Mouse (Mus musculus) CH12.LX (cell line): ENCODE measurements around the gene Ank2. TPM values are rescaled to one million over a fixed set of nuclear protein-coding genes. Genes with fewer than 3 reads are reported as not detected.

Source experiments
- DNase-seq: peaks from one replicate; pipeline ENCODE4 v3.0.0-alpha.2; 2013; ENCODE audit errors: extremely low read depth
- H3K27ac ChIP-seq: 2 replicates; pipeline ENCODE4 v1.5.1; 2012; ENCODE audit warnings: low read depth, mild to moderate bottlenecking, control low read depth, moderate library complexity; ENCODE audit not compliant: insufficient read depth
- H3K27me3 ChIP-seq: replicated peaks from 2 replicates; pipeline ENCODE3; 2012; ENCODE audit warnings: inconsistent platforms
- H3K36me3 ChIP-seq, 2 experiments: replicated peaks in 1 of 2; 2 replicates each; pipeline versions ENCODE3 to v1.6.1; 2012; ENCODE audit warnings: inconsistent platforms in 1 of 2, low read length in 1 of 2, mild to moderate bottlenecking in 1 of 2, mixed read lengths in 1 of 2, moderate library complexity in 1 of 2; ENCODE audit not compliant: control insufficient read depth in 1 of 2, insufficient read depth in 1 of 2
- H3K4me1 ChIP-seq, 2 experiments: 2 replicates each; pipeline ENCODE4 v1.6.1; 2012; ENCODE audit warnings: inconsistent platforms in 1 of 2, moderate library complexity in 1 of 2; ENCODE audit not compliant: insufficient read depth in 2 of 2, control insufficient read depth in 1 of 2
- H3K4me2 ChIP-seq: 2 replicates; pipeline ENCODE4 v1.6.1; 2012; ENCODE audit warnings: low read depth, mild to moderate bottlenecking, control low read depth; ENCODE audit not compliant: poor library complexity, insufficient read depth, severe bottlenecking
- H3K4me3 ChIP-seq, 3 experiments: fragments of 150-350 bp in 1 of 3; sonication (generic) in 1 of 3; replicated peaks in 1 of 3; 2 replicates each; pipeline versions ENCODE3 to v1.5.1; 2011 to 2012; ENCODE audit warnings: low read depth in 2 of 3, low read length in 2 of 3, mild to moderate bottlenecking in 2 of 3, moderate library complexity in 2 of 3, control low read depth in 1 of 3, improper control_type of control experiment in 1 of 3, inconsistent platforms in 1 of 3, mixed read lengths in 1 of 3; ENCODE audit not compliant: poor library complexity in 1 of 3
- H3K79me2 ChIP-seq: replicated peaks from 2 replicates; pipeline ENCODE4 v1.6.1; 2012; ENCODE audit warnings: mild to moderate bottlenecking, moderate library complexity; ENCODE audit not compliant: control insufficient read depth, poor library complexity, insufficient read depth, severe bottlenecking; ENCODE audit errors: extremely low read depth
- H3K9ac ChIP-seq: 2 replicates; pipeline ENCODE4 v1.6.1; 2012; ENCODE audit warnings: low read depth, mild to moderate bottlenecking, control low read depth, moderate library complexity; ENCODE audit not compliant: insufficient read depth
- H3K9me3 ChIP-seq: replicated peaks from 2 replicates; pipeline ENCODE3; 2012; ENCODE audit warnings: low read length, inconsistent platforms, mixed read lengths
- CHD1 ChIP-seq: IDR thresholded peaks from 2 replicates; pipeline ENCODE4 v1.6.1; 2012; ENCODE audit warnings: low read depth, low read length, improper control_type of control experiment, inconsistent platforms
- E2F4 ChIP-seq: IDR thresholded peaks from 2 replicates; pipeline ENCODE4 v1.6.1; 2011; ENCODE audit warnings: low read depth, low read length, improper control_type of control experiment; ENCODE audit not compliant: insufficient replicate concordance
- ELF1 ChIP-seq: IDR thresholded peaks from 2 replicates; pipeline ENCODE4 v1.6.1; 2014; ENCODE audit warnings: low read depth, mild to moderate bottlenecking, inconsistent platforms, low read length, improper control_type of control experiment
- ETS1 ChIP-seq: conservative IDR thresholded peaks from 2 replicates; pipeline ENCODE4 v1.6.1; 2012; ENCODE audit warnings: low read depth, mild to moderate bottlenecking, inconsistent platforms, low read length, improper control_type of control experiment, moderate library complexity
- GABPA ChIP-seq: IDR thresholded peaks from 2 replicates; pipeline ENCODE4 v1.6.1; 2012; ENCODE audit warnings: low read depth, low read length, improper control_type of control experiment, inconsistent platforms; ENCODE audit not compliant: insufficient replicate concordance
- HCFC1 ChIP-seq: IDR thresholded peaks from 2 replicates; pipeline ENCODE4 v1.6.1; 2012; ENCODE audit warnings: low read depth, mild to moderate bottlenecking, inconsistent platforms, low read length, improper control_type of control experiment
- JUN ChIP-seq: IDR thresholded peaks from 2 replicates; pipeline ENCODE4 v1.6.1; 2011; ENCODE audit warnings: low read depth, mild to moderate bottlenecking, low read length, improper control_type of control experiment, moderate library complexity; ENCODE audit not compliant: insufficient read depth
- JUND ChIP-seq: conservative IDR thresholded peaks from 2 replicates; pipeline ENCODE4 v1.6.1; 2011; ENCODE audit warnings: low read depth, low read length, improper control_type of control experiment
- KAT2A ChIP-seq: IDR thresholded peaks from 2 replicates; pipeline ENCODE4 v1.6.1; 2012; ENCODE audit warnings: low read length, improper control_type of control experiment, inconsistent platforms; ENCODE audit not compliant: insufficient replicate concordance
- MAFK ChIP-seq: IDR thresholded peaks from 2 replicates; pipeline ENCODE4 v1.6.1; 2011; ENCODE audit warnings: low read length, improper control_type of control experiment; ENCODE audit not compliant: insufficient replicate concordance
- MAX ChIP-seq: IDR thresholded peaks from 2 replicates; pipeline ENCODE4 v1.6.1; 2011; ENCODE audit warnings: low read length, improper control_type of control experiment
- MAZ ChIP-seq: IDR thresholded peaks from 2 replicates; pipeline ENCODE4 v1.6.1; 2012; ENCODE audit warnings: low read depth, mild to moderate bottlenecking, inconsistent platforms, low read length, improper control_type of control experiment, moderate library complexity
- MXI1 ChIP-seq: IDR thresholded peaks from 2 replicates; pipeline ENCODE4 v1.6.1; 2011; ENCODE audit warnings: mild to moderate bottlenecking, low read depth, low read length, improper control_type of control experiment
- NELFE ChIP-seq: IDR thresholded peaks from 2 replicates; pipeline ENCODE4 v1.6.1; 2011; ENCODE audit warnings: low read depth, low read length, improper control_type of control experiment
- NRF1 ChIP-seq: IDR thresholded peaks from 2 replicates; pipeline ENCODE4 v1.6.1; 2014; ENCODE audit warnings: low read depth, mild to moderate bottlenecking, inconsistent platforms, low read length, improper control_type of control experiment, moderate library complexity
- POLR2A ChIP-seq: IDR thresholded peaks from 2 replicates; pipeline ENCODE4 v1.6.1; 2011; ENCODE audit warnings: low read depth, mild to moderate bottlenecking, improper control_type of control experiment, low read length
- POLR2AphosphoS2 ChIP-seq: IDR thresholded peaks from 2 replicates; pipeline ENCODE4 v1.6.1; 2011; ENCODE audit warnings: low read depth, low read length, improper control_type of control experiment
- RCOR1 ChIP-seq: conservative IDR thresholded peaks from 2 replicates; pipeline ENCODE4 v1.6.1; 2012; ENCODE audit warnings: low read depth, mild to moderate bottlenecking, inconsistent platforms, low read length, improper control_type of control experiment
- SIN3A ChIP-seq: IDR thresholded peaks from 2 replicates; pipeline ENCODE4 v1.6.1; 2012; ENCODE audit warnings: low read length, improper control_type of control experiment, inconsistent platforms
- SMC3 ChIP-seq: IDR thresholded peaks from 2 replicates; pipeline ENCODE4 v1.6.1; 2011; ENCODE audit warnings: low read depth, low read length, improper control_type of control experiment
- TCF12 ChIP-seq: IDR thresholded peaks from 2 replicates; pipeline ENCODE4 v1.6.1; 2014; ENCODE audit warnings: low read depth, mild to moderate bottlenecking, inconsistent platforms, low read length, improper control_type of control experiment
- UBTF ChIP-seq: IDR thresholded peaks from 2 replicates; pipeline ENCODE4 v1.6.1; 2012; ENCODE audit warnings: low read depth, mild to moderate bottlenecking, inconsistent platforms, low read length, improper control_type of control experiment, moderate library complexity
- USF1 ChIP-seq: IDR thresholded peaks from 2 replicates; pipeline ENCODE4 v1.6.1; 2014; ENCODE audit warnings: low read depth, mild to moderate bottlenecking, inconsistent platforms, low read length, improper control_type of control experiment
- USF2 ChIP-seq: conservative IDR thresholded peaks from 2 replicates; pipeline ENCODE4 v1.6.1; 2011; ENCODE audit warnings: low read depth, low read length, improper control_type of control experiment
- ZKSCAN1 ChIP-seq: IDR thresholded peaks from 2 replicates; pipeline ENCODE4 v1.6.1; 2012; ENCODE audit warnings: low read depth, inconsistent platforms, low read length, improper control_type of control experiment, borderline replicate concordance
- ZMIZ1 ChIP-seq: IDR thresholded peaks from 2 replicates; pipeline ENCODE4 v1.6.1; 2012; ENCODE audit warnings: low read depth, mild to moderate bottlenecking, inconsistent platforms, low read length, improper control_type of control experiment
- ZNF384 ChIP-seq: IDR thresholded peaks from 2 replicates; pipeline ENCODE4 v1.6.1; 2012; ENCODE audit warnings: low read depth, low read length, improper control_type of control experiment, inconsistent platforms
- dilution Hi-C: fragments of 300-500 bp; cut with MboI; formaldehyde crosslinking; loops from 2 replicates; pipeline ENCODE4 v1.14.3; 2020; ENCODE audit warnings: low sequenced_read_pairs; ENCODE audit not compliant: extremely low pct_unique_long_range_greater_than_20kb, extremely low pct_ligation_motif_present
- in situ Hi-C: fragments of 300-500 bp; cut with MboI; formaldehyde crosslinking; loops from 3 replicates; pipeline ENCODE4 v1.14.3; 2019; ENCODE audit warnings: low sequenced_read_pairs, low pct_ligation_motif_present, low pct_unique_long_range_greater_than_20kb, mixed read lengths
- polyA plus RNA-seq: library from polyadenylated mRNA; unstranded; fragments of >175 nt; gene quantifications from 2 replicates; pipeline ENCODE4 v1.2.1, GENCODE M21; 2012; ENCODE audit warnings: low read depth; ENCODE audit not compliant: insufficient read length
- total RNA-seq, 2 experiments: library from RNA; depleted of rRNA; stranded (reverse); fragments of 300-350 nt in 1 of 2; fragments of >200 nt in 1 of 2; gene quantifications; 2 replicates each; pipeline ENCODE4 v1.2.3; 2012 to 2014

The Ank2 gene
- total and polyA plus RNA-seq, 3 experiments: 3.9 to 20.9 (median 12.2) TPM

DNA sequence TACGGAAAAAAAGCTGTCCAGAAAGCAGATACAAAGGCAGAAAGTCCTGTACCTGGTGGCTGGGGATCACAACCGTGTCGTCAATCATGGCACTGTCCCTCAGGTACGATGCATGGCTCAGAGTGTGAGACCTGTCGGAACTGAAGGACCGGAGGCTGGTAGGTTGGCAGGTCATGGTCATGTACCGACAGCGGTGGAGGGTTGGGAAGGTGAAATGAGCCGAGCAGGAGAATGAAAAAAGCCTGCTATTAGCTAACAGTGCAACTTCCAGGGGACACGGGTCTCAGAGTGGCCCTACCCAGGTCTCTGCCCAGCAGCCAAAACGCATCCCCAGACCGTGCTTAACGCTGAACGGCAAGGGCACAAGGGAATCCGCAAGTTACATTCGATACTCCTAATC is 522.4 kb downstream of the Ank2 start:
- Histone ChIP-seq H3K9ac (no peak overlapping the region), H3K36me3 (peaks cover 0 to 20% of the 10 kb centered on the region in 2 experiments), H3K79me2 (no peaks in the 10 kb centered on the region), H3K4me2 (no peak overlapping the region), H3K9me3 (no peaks in the 10 kb centered on the region), H3K27me3 (no peaks in the 10 kb centered on the region), H3K4me1 (peaks cover 0 to 14% of the 10 kb centered on the region in 2 experiments; a peak in 3 of 4 replicates), H3K27ac (no peak overlapping the region), H3K4me3 (no peak overlapping the region)
- in situ Hi-C loops (no loop called here), dilution Hi-C loops (no loop called here)
- DNase-seq: no peak
- TF ChIP-seq MXI1 (no peak), MAFK (no peak), CHD1 (no peak), SMC3 (no peak), TCF12 (no peak), JUN (no peak), POLR2AphosphoS2 (no peak), JUND (no peak), GABPA (no peak), ZNF384 (no peak), USF1 (no peak), ZMIZ1 (no peak), E2F4 (no peak), SIN3A (no peak), MAZ (no peak), USF2 (no peak), KAT2A (no peak)

DNA sequence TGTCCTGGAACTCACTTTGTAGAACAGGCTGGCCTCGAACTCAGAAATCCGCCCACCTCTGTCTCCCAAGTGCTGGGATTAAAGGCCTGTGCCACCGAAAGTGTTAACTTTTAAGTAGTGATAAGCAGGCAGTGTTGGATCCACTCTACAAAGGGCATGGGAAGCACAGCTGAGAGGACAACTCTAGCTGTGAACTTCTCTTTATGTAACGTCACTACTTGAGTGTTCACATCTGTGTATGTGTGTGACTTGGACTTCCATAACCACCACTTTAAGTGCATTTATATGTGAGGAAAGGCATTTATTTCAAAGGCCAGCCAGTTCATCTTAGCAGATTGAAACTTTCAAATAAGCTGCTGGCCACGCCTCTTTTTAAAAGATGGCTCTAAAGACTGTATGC is 523.7 kb downstream of the Ank2 start:
- DNase-seq: no peak
- no peak overlapping the region for H3K4me3 ChIP-seq

More for the DNA sequence above, 523.7 kb downstream of the Ank2 start:
- H3K27me3 ChIP-seq: no peaks in the 10 kb centered on the region
- H3K4me1 ChIP-seq: peaks cover 0 to 13% of the 10 kb centered on the region in 2 experiments; a peak in 3 of 4 replicates
- H3K9me3 ChIP-seq: no peaks in the 10 kb centered on the region
- H3K36me3 ChIP-seq: peaks cover 0 to 16% of the 10 kb centered on the region in 2 experiments
- H3K4me2 ChIP-seq: no peak overlapping the region
- H3K79me2 ChIP-seq: no peaks in the 10 kb centered on the region
- dilution Hi-C loops: no loop called here
- H3K27ac ChIP-seq: no peak overlapping the region
- TF ChIP-seq POLR2A: no peak
- no peak for TF ChIP-seq ZMIZ1
- TF ChIP-seq GABPA: no peak
- no peak for TF ChIP-seq MAZ
- TF ChIP-seq UBTF: no peak
- no peak for TF ChIP-seq RCOR1
- TF ChIP-seq SMC3: no peak
- TF ChIP-seq ZKSCAN1: no peak
- no peak for TF ChIP-seq NELFE
- TF ChIP-seq SIN3A: no peak
- TF ChIP-seq ELF1: no peak
- TF ChIP-seq MAX: no peak
- TF ChIP-seq NRF1: no peak
- no peak for TF ChIP-seq ETS1
- TF ChIP-seq TCF12: no peak
- TF ChIP-seq HCFC1: no peak
- TF ChIP-seq ZNF384: no peak
- TF ChIP-seq, all 38 proteins: peak for 0
- H3K9ac ChIP-seq: no peak overlapping the region
- in situ Hi-C loops: no loop called here
